Mouse (Mus musculus) CH12.LX (cell line): Measurements from ENCODE around the gene Hdac5. TPM values are rescaled to one million over a fixed set of nuclear protein-coding genes. Genes with fewer than 3 reads are reported as not detected.

Experiments
- DNase-seq: peaks from one replicate; pipeline ENCODE4 v3.0.0-alpha.2; 2013; ENCODE audit errors: extremely low read depth
- H3K27ac ChIP-seq: 2 replicates; pipeline ENCODE4 v1.5.1; 2012; ENCODE audit warnings: low read depth, mild to moderate bottlenecking, control low read depth, moderate library complexity; ENCODE audit not compliant: insufficient read depth
- H3K27me3 ChIP-seq: replicated peaks from 2 replicates; pipeline ENCODE3; 2012; ENCODE audit warnings: inconsistent platforms
- H3K36me3 ChIP-seq, 2 experiments: replicated peaks in 1 of 2; 2 replicates each; pipeline versions ENCODE3 to v1.6.1; 2012; ENCODE audit warnings: inconsistent platforms in 1 of 2, low read length in 1 of 2, mild to moderate bottlenecking in 1 of 2, mixed read lengths in 1 of 2, moderate library complexity in 1 of 2; ENCODE audit not compliant: control insufficient read depth in 1 of 2, insufficient read depth in 1 of 2
- H3K4me1 ChIP-seq, 2 experiments: 2 replicates each; pipeline ENCODE4 v1.6.1; 2012; ENCODE audit warnings: inconsistent platforms in 1 of 2, moderate library complexity in 1 of 2; ENCODE audit not compliant: insufficient read depth in 2 of 2, control insufficient read depth in 1 of 2
- H3K4me2 ChIP-seq: 2 replicates; pipeline ENCODE4 v1.6.1; 2012; ENCODE audit warnings: low read depth, mild to moderate bottlenecking, control low read depth; ENCODE audit not compliant: poor library complexity, insufficient read depth, severe bottlenecking
- H3K4me3 ChIP-seq, 3 experiments: fragments of 150-350 bp in 1 of 3; sonication (generic) in 1 of 3; replicated peaks in 1 of 3; 2 replicates each; pipeline versions ENCODE3 to v1.5.1; 2011 to 2012; ENCODE audit warnings: low read depth in 2 of 3, low read length in 2 of 3, mild to moderate bottlenecking in 2 of 3, moderate library complexity in 2 of 3, control low read depth in 1 of 3, improper control_type of control experiment in 1 of 3, inconsistent platforms in 1 of 3, mixed read lengths in 1 of 3; ENCODE audit not compliant: poor library complexity in 1 of 3
- H3K79me2 ChIP-seq: replicated peaks from 2 replicates; pipeline ENCODE4 v1.6.1; 2012; ENCODE audit warnings: mild to moderate bottlenecking, moderate library complexity; ENCODE audit not compliant: control insufficient read depth, poor library complexity, insufficient read depth, severe bottlenecking; ENCODE audit errors: extremely low read depth
- H3K9ac ChIP-seq: 2 replicates; pipeline ENCODE4 v1.6.1; 2012; ENCODE audit warnings: low read depth, mild to moderate bottlenecking, control low read depth, moderate library complexity; ENCODE audit not compliant: insufficient read depth
- H3K9me3 ChIP-seq: replicated peaks from 2 replicates; pipeline ENCODE3; 2012; ENCODE audit warnings: low read length, inconsistent platforms, mixed read lengths
- BHLHE40 ChIP-seq: IDR thresholded peaks from 2 replicates; pipeline ENCODE4 v1.6.1; 2011; ENCODE audit warnings: mild to moderate bottlenecking, low read depth, low read length, improper control_type of control experiment
- CHD2 ChIP-seq: IDR thresholded peaks from 2 replicates; pipeline ENCODE4 v1.6.1; 2011; ENCODE audit warnings: low read length, improper control_type of control experiment
- CTCF ChIP-seq, 2 experiments: IDR thresholded peaks in 1 of 2; conservative IDR thresholded peaks in 1 of 2; 2 replicates each; pipeline ENCODE4 v1.5.1; 2011 to 2012; ENCODE audit warnings: low read depth in 2 of 2, low read length in 2 of 2, improper control_type of control experiment in 1 of 2, inconsistent platforms in 1 of 2, mild to moderate bottlenecking in 1 of 2, moderate library complexity in 1 of 2
- EP300 ChIP-seq: IDR thresholded peaks from 2 replicates; pipeline ENCODE4 v1.6.1; 2011; ENCODE audit warnings: low read length, improper control_type of control experiment
- GABPA ChIP-seq: IDR thresholded peaks from 2 replicates; pipeline ENCODE4 v1.6.1; 2012; ENCODE audit warnings: low read depth, low read length, improper control_type of control experiment, inconsistent platforms; ENCODE audit not compliant: insufficient replicate concordance
- HCFC1 ChIP-seq: IDR thresholded peaks from 2 replicates; pipeline ENCODE4 v1.6.1; 2012; ENCODE audit warnings: low read depth, mild to moderate bottlenecking, inconsistent platforms, low read length, improper control_type of control experiment
- IRF4 ChIP-seq: IDR thresholded peaks from 2 replicates; pipeline ENCODE4 v1.6.1; 2014; ENCODE audit warnings: low read depth, mild to moderate bottlenecking, inconsistent platforms, low read length, improper control_type of control experiment
- JUND ChIP-seq: conservative IDR thresholded peaks from 2 replicates; pipeline ENCODE4 v1.6.1; 2011; ENCODE audit warnings: low read depth, low read length, improper control_type of control experiment
- MXI1 ChIP-seq: IDR thresholded peaks from 2 replicates; pipeline ENCODE4 v1.6.1; 2011; ENCODE audit warnings: mild to moderate bottlenecking, low read depth, low read length, improper control_type of control experiment
- PAX5 ChIP-seq: IDR thresholded peaks from 2 replicates; pipeline ENCODE4 v1.6.1; 2012; ENCODE audit warnings: low read length, inconsistent platforms, mixed read lengths
- POLR2AphosphoS2 ChIP-seq: IDR thresholded peaks from 2 replicates; pipeline ENCODE4 v1.6.1; 2011; ENCODE audit warnings: low read depth, low read length, improper control_type of control experiment
- SMC3 ChIP-seq: IDR thresholded peaks from 2 replicates; pipeline ENCODE4 v1.6.1; 2011; ENCODE audit warnings: low read depth, low read length, improper control_type of control experiment
- TBP ChIP-seq: conservative IDR thresholded peaks from 2 replicates; pipeline ENCODE4 v1.6.1; 2011; ENCODE audit warnings: low read depth, low read length, improper control_type of control experiment
- ZC3H11A ChIP-seq: IDR thresholded peaks from 2 replicates; pipeline ENCODE4 v1.6.1; 2012; ENCODE audit warnings: low read depth, mild to moderate bottlenecking, inconsistent platforms, low read length, improper control_type of control experiment
- dilution Hi-C: fragments of 300-500 bp; cut with MboI; formaldehyde crosslinking; loops from 2 replicates; pipeline ENCODE4 v1.14.3; 2020; ENCODE audit warnings: low sequenced_read_pairs; ENCODE audit not compliant: extremely low pct_unique_long_range_greater_than_20kb, extremely low pct_ligation_motif_present
- in situ Hi-C: fragments of 300-500 bp; cut with MboI; formaldehyde crosslinking; loops from 3 replicates; pipeline ENCODE4 v1.14.3; 2019; ENCODE audit warnings: low sequenced_read_pairs, low pct_ligation_motif_present, low pct_unique_long_range_greater_than_20kb, mixed read lengths
- polyA plus RNA-seq: library from polyadenylated mRNA; unstranded; fragments of >175 nt; gene quantifications from 2 replicates; pipeline ENCODE4 v1.2.1, GENCODE M21; 2012; ENCODE audit warnings: low read depth; ENCODE audit not compliant: insufficient read length
- total RNA-seq, 2 experiments: library from RNA; depleted of rRNA; stranded (reverse); fragments of 300-350 nt in 1 of 2; fragments of >200 nt in 1 of 2; gene quantifications; 2 replicates each; pipeline ENCODE4 v1.2.3; 2012 to 2014

Hdac5 gene
- total and polyA plus RNA-seq, 3 experiments: 24.9 to 49.6 (median 46.4) TPM

DNA sequence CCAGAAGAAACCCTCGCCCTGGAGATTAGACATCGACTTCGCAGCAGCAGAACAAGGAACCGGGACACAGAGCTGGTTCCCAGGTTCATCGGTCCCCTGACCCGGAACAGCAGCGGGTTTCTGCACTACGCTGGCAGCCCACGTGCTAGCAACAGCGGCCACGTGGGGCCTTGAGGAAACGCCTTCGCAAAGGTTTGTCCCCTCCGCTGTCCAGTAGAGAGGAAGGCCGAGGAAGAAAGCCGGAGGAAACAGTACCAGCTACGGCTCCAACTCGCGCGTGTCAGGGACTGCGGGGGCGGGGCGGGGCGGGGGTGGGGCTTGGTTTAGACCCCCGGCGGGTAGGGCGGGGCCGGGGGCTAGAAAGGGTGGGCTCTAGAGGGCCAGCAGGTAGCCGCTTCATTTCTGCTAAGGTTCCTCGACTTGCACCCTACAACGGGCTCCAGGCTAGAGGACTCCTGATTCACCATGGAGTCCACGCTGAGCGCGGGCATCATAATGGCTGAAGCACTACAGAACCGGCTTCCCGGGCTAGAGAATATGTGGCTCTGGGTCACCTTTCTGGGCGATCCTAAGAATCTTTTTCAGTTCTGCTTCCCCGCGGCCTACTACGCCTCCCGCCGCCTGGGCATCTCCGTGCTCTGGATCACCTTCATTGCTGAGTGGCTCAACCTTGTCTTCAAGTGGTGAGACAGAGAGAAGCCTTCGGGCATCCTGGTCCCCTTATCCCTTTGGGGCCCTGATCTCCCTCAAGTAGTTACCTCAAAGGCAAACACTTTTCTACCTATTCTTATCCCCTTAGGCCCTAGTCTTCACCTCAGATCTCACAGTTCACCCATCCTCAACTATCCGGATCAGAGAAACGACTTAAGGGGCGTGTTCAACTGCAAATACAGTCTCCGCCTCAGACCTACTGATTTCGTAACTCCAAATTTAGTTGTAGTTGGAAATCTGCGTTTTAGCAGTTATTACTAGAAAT is 40.2 kb downstream of the Hdac5 start, which contains the start of gene G6pc3 (continued):
- TF ChIP-seq GABPA: no peak; the same call in 1 of the 2 replicates

DNA sequence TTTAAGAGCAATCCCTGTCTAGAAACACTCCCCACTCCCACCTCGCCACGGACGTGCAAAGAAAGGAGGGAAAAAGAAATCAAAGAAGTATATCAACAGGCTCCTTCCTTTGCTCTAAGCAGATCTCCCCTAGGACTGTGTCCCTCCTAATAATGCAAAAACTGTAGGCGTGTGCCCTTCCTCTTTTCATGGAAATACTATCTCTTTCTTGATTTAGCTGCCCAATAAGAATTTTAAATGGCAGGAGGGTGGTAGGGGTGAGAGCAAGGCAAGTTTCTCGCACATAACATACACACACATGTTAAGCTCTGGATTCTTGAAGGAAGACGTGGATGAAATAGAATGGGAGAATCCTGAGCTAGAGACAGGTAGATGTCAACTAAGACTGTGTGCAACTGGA is 41.0 kb downstream of the Hdac5 start:
- Histone ChIP-seq H3K4me2 (peak overlapping the region; percentile 95), H3K4me3 (peak overlapping the region; percentile 56 to 73 (median 60)), H3K9ac (peak overlapping the region; percentile 84), H3K27me3 (no peaks in the 10 kb centered on the region), H3K27ac (peak overlapping the region; percentile 30; the same call in 1 of the 2 replicates)
- TF ChIP-seq PAX5 (no peak), ZC3H11A (no peak), CTCF (conservative IDR thresholded peaks at IDR 0.05 in 1 of 2, IDR thresholded peaks at IDR 0.05 in 1 of 2; ENCODE audit: low read depth in 2 of 2, low read length in 2 of 2) (no peak), TBP (peak; percentile 8; the same call in 1 of the 2 replicates), GABPA (no peak)
- TF ChIP-seq, all 38 proteins: peak for 1
- DNase-seq: no peak
- Histone ChIP-seq H3K9me3 (no peaks in the 10 kb centered on the region), H3K36me3 (peaks cover 19 to 27% of the 10 kb centered on the region in 2 experiments), H3K79me2 (peaks cover 14% of the 10 kb centered on the region), H3K4me1 (peaks cover 4 to 38% of the 10 kb centered on the region in 2 experiments)
- dilution Hi-C loops: no loop called here
- in situ Hi-C loops: no loop called here

DNA sequence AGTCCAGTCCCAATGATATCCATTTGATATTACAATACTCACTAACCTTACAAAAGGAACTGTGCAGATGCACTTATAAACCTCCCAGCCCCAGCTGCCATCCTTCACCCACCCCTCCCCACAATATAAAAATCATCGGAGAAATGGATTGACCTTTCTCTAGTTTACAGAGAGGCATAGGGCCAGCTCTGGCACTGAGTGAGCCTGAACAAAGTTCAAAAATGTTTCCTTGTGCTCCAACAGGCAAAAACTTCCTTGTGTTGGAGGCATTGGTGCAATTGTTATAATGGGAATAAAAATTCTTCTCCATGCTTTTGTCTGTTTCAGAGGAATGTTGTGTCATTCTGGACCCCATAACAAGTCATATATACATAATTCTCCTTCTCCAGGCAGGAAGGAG is 43.7 kb downstream of the Hdac5 start:
- Histone ChIP-seq H3K4me3 (no peak overlapping the region), H3K4me1 (peaks cover 10 to 54% of the 10 kb centered on the region in 2 experiments), H3K9ac (no peak overlapping the region), H3K36me3 (peaks cover 12 to 22% of the 10 kb centered on the region in 2 experiments), H3K27me3 (no peaks in the 10 kb centered on the region), H3K4me2 (no peak overlapping the region), H3K27ac (no peak overlapping the region), H3K79me2 (peaks cover 39% of the 10 kb centered on the region), H3K9me3 (no peaks in the 10 kb centered on the region)
- in situ Hi-C loops: no loop called here
- dilution Hi-C loops: no loop called here
- no peak for DNase-seq
- TF ChIP-seq BHLHE40 (no peak), SMC3 (no peak), MXI1 (peak; percentile 16; the same call in 1 of the 2 replicates), CHD2 (no peak)

DNA sequence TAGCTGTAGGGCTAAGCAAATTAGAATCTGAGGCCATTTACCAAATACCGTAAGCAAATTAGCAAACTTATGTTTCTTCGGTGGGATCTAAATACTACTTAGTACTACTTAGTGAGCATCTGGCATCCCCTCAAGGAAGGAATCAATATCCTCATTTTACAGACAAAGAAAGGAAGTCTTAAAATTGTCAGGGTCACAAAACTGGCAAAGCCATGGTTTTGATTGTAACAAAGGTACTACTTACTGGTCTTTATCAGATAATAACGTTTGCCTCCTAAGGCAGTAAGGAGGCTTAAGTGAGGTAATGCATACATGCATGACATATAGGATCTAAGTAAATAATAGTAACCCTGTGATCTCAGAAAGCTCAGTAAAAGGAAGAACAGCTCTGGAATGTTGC is 44.3 kb downstream of the Hdac5 start:
- peaks cover 17 to 26% of the 10 kb centered on the region in 2 experiments for H3K36me3 ChIP-seq
- H3K9me3 ChIP-seq: no peaks in the 10 kb centered on the region
- TF ChIP-seq HCFC1 (no peak), POLR2AphosphoS2 (no peak), IRF4 (no peak), JUND (0 out of 2 replicates have a peak, but pooled peaks have one; percentile 13), EP300 (peak; percentile 3; the same call in 1 of the 2 replicates), MXI1 (no peak)
- H3K4me3 ChIP-seq: peak overlapping the region in 2 of 3 experiments; percentile 41 to 60
- no peak for DNase-seq
- in situ Hi-C loops: no loop called here
- dilution Hi-C loops: no loop called here
- H3K27me3 ChIP-seq: no peaks in the 10 kb centered on the region
- no peak overlapping the region; the same call in 1 of the 2 replicates for H3K9ac ChIP-seq
- peaks cover 6 to 54% of the 10 kb centered on the region in 2 experiments for H3K4me1 ChIP-seq
- peak overlapping the region; percentile 37; the same call in 1 of the 2 replicates for H3K4me2 ChIP-seq
- H3K27ac ChIP-seq: no peak overlapping the region
- H3K79me2 ChIP-seq: peaks cover 43% of the 10 kb centered on the region
